In genomic region chr11:116493795-116494252, GRCm38 (mm10) we compare ENCODE assay signal across 8 mouse cellular contexts. TPM values are rescaled to one million over a fixed set of nuclear protein-coding genes. Genes with fewer than 3 reads are reported as not detected.
DNase-seq lines count a peak whose midpoint lies in the region; ATAC-seq and TF ChIP-seq lines count a peak whose summit lies in the region.

Prpsap1 (minus strand) TSS chr11:116494202.

- no peak within 1 kb of the TSS for H3K4me2 ChIP-seq in forebrain, embryonic 11.5 days (ENCODE audit: low read depth, low read length, severe bottlenecking)

- H3K27me3 ChIP-seq in E14TG2a.4 (ENCODE audit: insufficient read depth, low read length) = no peaks in the 10 kb centered on the region
- H3K27me3 ChIP-seq in forebrain, embryonic 11.5 days (ENCODE audit: control insufficient read depth, insufficient read depth, low read length) = 0 out of 2 replicates have a peak, but pooled peaks cover 2% of the 10 kb centered on the region

- H3K9ac ChIP-seq in forebrain, embryonic 11.5 days (ENCODE audit: low read length) = no peak within 1 kb of the TSS

- no peak within 1 kb of the TSS for H3K27ac ChIP-seq in forebrain, embryonic 11.5 days (ENCODE audit: low read depth, low read length)

- H3K9me3 ChIP-seq in E14TG2a.4 (ENCODE audit: low read length) = no peaks in the 10 kb centered on the region
- no peaks in the 10 kb centered on the region for H3K9me3 ChIP-seq in forebrain, embryonic 11.5 days (ENCODE audit: control insufficient read depth, low read length)

- ATAC-seq in forebrain, embryonic 11.5 days (replicated peaks; ENCODE audit: low FRiP score) = no peak

- H3K4me3 ChIP-seq in E14TG2a.4 (replicated peaks; ENCODE audit: low read length) = no peak within 1 kb of the TSS
- no peak within 1 kb of the TSS for H3K4me3 ChIP-seq in forebrain, embryonic 11.5 days (ENCODE audit: low read depth, low read length)

- 22% methylated on average over 4 of the region's 4 CpGs for WGBS in forebrain, embryonic 11.5 days

- intact Hi-C loops in heart, postnatal 25 days (cut with DNase I) = no loop called here

- DNase-seq in adrenal gland, adult 18-20 months (ENCODE audit: low spot score in 2 of 2) = peak in 1 of 2 experiments; percentile 48
- DNase-seq in forebrain, embryonic 11.5 days (ENCODE audit: low spot score) = peak; percentile 78
- peak; percentile 42 for DNase-seq in heart, postnatal 25 days (ENCODE audit: low spot score)
- no peak for DNase-seq in layer of hippocampus, postnatal 10 days (ENCODE audit: low spot score in 2 of 2)
- DNase-seq in lung, postnatal 14 days = peak; percentile 66
- DNase-seq in ovary, postnatal 36 days (ENCODE audit: low spot score) = peak; percentile 53
- no peak for DNase-seq in frontal cortex, postnatal 25 days (ENCODE audit: low spot score in 2 of 2)

- H3K36me3 ChIP-seq in E14TG2a.4 (ENCODE audit: insufficient read depth, low read length) = no peaks in the 10 kb centered on the region
- no peaks in the 10 kb centered on the region for H3K36me3 ChIP-seq in forebrain, embryonic 11.5 days (ENCODE audit: control insufficient read depth, insufficient read depth, low read length)

- peaks cover 50% of the 10 kb centered on the region for H3K4me1 ChIP-seq in E14TG2a.4 (replicated peaks; ENCODE audit: low read depth, low read length)
- peaks cover 7% of the 10 kb centered on the region; the same call in 1 of the 2 replicates for H3K4me1 ChIP-seq in forebrain, embryonic 11.5 days (replicated peaks; ENCODE audit: control insufficient read depth, insufficient read depth, low read length)

- TF ChIP-seq CTCF in E14TG2a.4 (conservative IDR thresholded peaks at IDR 0.05; ENCODE audit: low read length) = peak; percentile 92

RNA-seq across cellular contexts. Expression of gene Prpsap1, which starts in this region (rescaled TPM):
- total RNA-seq in adrenal gland, adult 18-20 months (2021) = 100 to 1,000 TPM in 1 of 2 experiments, 10 to 100 TPM in 1; 67.7 to 102 TPM
- 188 and 195 TPM in 2 replicates for polyA plus RNA-seq in forebrain, embryonic 11.5 days (2014; fragmentation: Nextera tagmentation; extraction: Ambion mirVana)
- 10 to 100 TPM; 33.2 to 35.1 TPM for total RNA-seq in heart, postnatal 25 days (2021)
- 10 to 100 TPM; 89.8 to 90.7 TPM for total RNA-seq in layer of hippocampus, postnatal 10 days (2021)

Comparison
In these comparisons a context has a peak if more than half of its experiments do, and no peak if none do; other contexts are left out.
1. DNase-seq: peak in forebrain, embryonic 11.5 days (single experiment), heart, postnatal 25 days (single experiment), lung, postnatal 14 days (single experiment) and ovary, postnatal 36 days (single experiment); none in layer of hippocampus, postnatal 10 days (0 of 2) and frontal cortex, postnatal 25 days (0 of 2).